Mouse (Mus musculus) bone marrow macrophage, adult 2 months (primary cell): ENCODE data around the gene Cntrl. TPM values are rescaled to one million over a fixed set of nuclear protein-coding genes. Genes with fewer than 3 reads are reported as not detected.

Source experiments
- H3K27ac ChIP-seq: 2 replicates; pipeline ENCODE4 v1.5.1; 2012; ENCODE audit warnings: low read depth, low read length; ENCODE audit not compliant: insufficient read depth
- H3K4me1 ChIP-seq: 2 replicates; pipeline ENCODE4 v1.6.1; 2012; ENCODE audit warnings: low read length; ENCODE audit not compliant: control insufficient read depth, insufficient read depth
- H3K4me3 ChIP-seq: 2 replicates; pipeline ENCODE4 v1.5.1; 2012; ENCODE audit warnings: mild to moderate bottlenecking, low read length, moderate library complexity; ENCODE audit not compliant: insufficient read depth
- CTCF ChIP-seq: IDR thresholded peaks from 2 replicates; pipeline ENCODE4 v1.5.1; 2012; ENCODE audit warnings: low read depth, mild to moderate bottlenecking, low read length, moderate library complexity
- POLR2A ChIP-seq: IDR thresholded peaks from 2 replicates; pipeline ENCODE4 v1.6.1; 2012; ENCODE audit warnings: mild to moderate bottlenecking, low read depth, low read length, borderline replicate concordance
- polyA plus RNA-seq: library from polyadenylated mRNA; stranded (reverse); fragments of >200 nt; gene quantifications from 2 replicates; pipeline ENCODE4 v1.2.4, GENCODE M21; 2012; ENCODE audit not compliant: missing spikeins, insufficient read depth, insufficient read length

The Cntrl gene
- polyA plus RNA-seq, 1 experiment: 46.0 TPM

- TF ChIP-seq CTCF (no peak), POLR2A (no peak)
- Histone ChIP-seq H3K4me3 (peak overlapping the region; percentile 1; the same call in 1 of the 2 replicates), H3K27ac (peak overlapping the region; percentile 93), H3K4me1 (peaks cover 19% of the 10 kb centered on the region)
These were observed 86.6 kb downstream of the Cntrl start for GRCm38 (mm10) chr2:35195626-35196544.

GRCm38 (mm10) chr2:35199541-35199940 is 90.2 kb downstream of the Cntrl start:
- H3K4me3 ChIP-seq: peak overlapping the region; percentile 76
- TF ChIP-seq POLR2A (no peak), CTCF (no peak)
- peak overlapping the region; percentile 96 for H3K27ac ChIP-seq
- peaks cover 23% of the 10 kb centered on the region for H3K4me1 ChIP-seq

- peaks cover 19% of the 10 kb centered on the region for H3K4me1 ChIP-seq
- H3K27ac ChIP-seq: peak overlapping the region; percentile 96
- TF ChIP-seq CTCF (no peak), POLR2A (no peak)
- H3K4me3 ChIP-seq: peak overlapping the region; percentile 76
These were observed 90.9 kb downstream of the Cntrl start for GRCm38 (mm10) chr2:35199971-35200897.

- H3K27ac ChIP-seq: peak within 1 kb of the TSS; percentile 96
- peaks cover 16% of the 10 kb centered on the region for H3K4me1 ChIP-seq
- TF ChIP-seq POLR2A (no peak), CTCF (no peak)
- peak within 1 kb of the TSS; percentile 82 for H3K4me3 ChIP-seq
These were observed 91.8 kb downstream of the Cntrl start, which contains the start of gene Rab14 for GRCm38 (mm10) chr2:35200898-35201668. TSS of gene Rab14 (minus strand) at chr2:35201120.

GRCm38 (mm10) chr2:35203729-35204128 is 94.4 kb downstream of the Cntrl start:
- no peak overlapping the region for H3K4me3 ChIP-seq
- no peak overlapping the region for H3K27ac ChIP-seq
- TF ChIP-seq CTCF (no peak), POLR2A (no peak)
- peaks cover 20% of the 10 kb centered on the region for H3K4me1 ChIP-seq

- TF ChIP-seq CTCF (no peak), POLR2A (no peak)
- peaks cover 44% of the 10 kb centered on the region for H3K4me1 ChIP-seq
- no peak overlapping the region for H3K27ac ChIP-seq
- no peak overlapping the region for H3K4me3 ChIP-seq
These were observed 97.5 kb downstream of the Cntrl start for GRCm38 (mm10) chr2:35206761-35207160.

GRCm38 (mm10) chr2:35208054-35208453 is 98.8 kb downstream of the Cntrl start:
- TF ChIP-seq CTCF (no peak), POLR2A (no peak)
- Histone ChIP-seq H3K4me3 (no peak overlapping the region), H3K4me1 (peaks cover 50% of the 10 kb centered on the region), H3K27ac (no peak overlapping the region)

- peak overlapping the region; percentile 82 for H3K27ac ChIP-seq
- peak overlapping the region; percentile 17; the same call in 1 of the 2 replicates for H3K4me3 ChIP-seq
- H3K4me1 ChIP-seq: peaks cover 42% of the 10 kb centered on the region
- TF ChIP-seq CTCF (no peak), POLR2A (no peak)
These were observed 99.8 kb downstream of the Cntrl start for GRCm38 (mm10) chr2:35208931-35209665.

- peaks cover 54% of the 10 kb centered on the region for H3K4me1 ChIP-seq
- H3K27ac ChIP-seq: peak overlapping the region; percentile 18
- TF ChIP-seq CTCF (no peak), POLR2A (no peak)
- no peak overlapping the region for H3K4me3 ChIP-seq
These were observed 102.4 kb downstream of the Cntrl start for GRCm38 (mm10) chr2:35211681-35212080.
